Mouse (Mus musculus) embryo, embryonic 10 days (tissue): ENCODE data around the gene Cnot11.

Experiments used
- DNase-seq: peaks from one replicate; pipeline ENCODE4 v3.0.0-alpha.2; 2015; ENCODE audit warnings: low spot score

The Cnot11 gene

GRCm38 (mm10) chr1:39535515-39536311, 921 bp downstream of the Cnot11 start:
- DNase-seq: peak; percentile 100

GRCm38 (mm10) chr1:39536701-39537100, 1.9 kb downstream of the Cnot11 start:
- no peak for DNase-seq

- DNase-seq: no peak
Measured at GRCm38 (mm10) chr1:39537631-39538380, 3.0 kb downstream of the Cnot11 start.

- DNase-seq: no peak
Measured at GRCm38 (mm10) chr1:39540592-39540991, 5.8 kb downstream of the Cnot11 start.

- DNase-seq: no peak
Measured at GRCm38 (mm10) chr1:39545589-39545988, 10.8 kb downstream of the Cnot11 start.

GRCm38 (mm10) chr1:39546160-39546866, 11.5 kb downstream of the Cnot11 start:
- no peak for DNase-seq

GRCm38 (mm10) chr1:39547238-39547637, 12.4 kb downstream of the Cnot11 start:
- DNase-seq: peak; percentile 46

GRCm38 (mm10) chr1:39549831-39550230, 15.0 kb downstream of the Cnot11 start:
- DNase-seq: no peak

- DNase-seq: no peak
Measured at GRCm38 (mm10) chr1:39555556-39556415, 21.0 kb downstream of the Cnot11 start.

GRCm38 (mm10) chr1:39559009-39559408, 24.2 kb downstream of the Cnot11 start:
- no peak for DNase-seq

- no peak for DNase-seq
Measured at GRCm38 (mm10) chr1:39561920-39562319, 27.1 kb downstream of the Cnot11 start.

- DNase-seq: no peak
Measured at GRCm38 (mm10) chr1:39563161-39563560, 28.4 kb downstream of the Cnot11 start.

GRCm38 (mm10) chr1:39564603-39565002, 29.8 kb downstream of the Cnot11 start:
- peak; percentile 59 for DNase-seq

GRCm38 (mm10) chr1:39568079-39568478, 33.3 kb downstream of the Cnot11 start:
- DNase-seq: no peak

GRCm38 (mm10) chr1:39571653-39572052, 36.9 kb downstream of the Cnot11 start:
- DNase-seq: no peak

- no peak for DNase-seq
Measured at GRCm38 (mm10) chr1:39573890-39574289, 39.1 kb downstream of the Cnot11 start.

- DNase-seq: no peak
Measured at GRCm38 (mm10) chr1:39575778-39576375, 41.1 kb downstream of the Cnot11 start.

GRCm38 (mm10) chr1:39576431-39577243, 41.8 kb downstream of the Cnot11 start:
- DNase-seq: peak; percentile 57

GRCm38 (mm10) chr1:39577253-39577705, 42.5 kb downstream of the Cnot11 start, which contains the start of gene Rnf149:
Gene Rnf149 (minus strand): TSS chr1:39577405.
- peak; percentile 94 for DNase-seq

GRCm38 (mm10) chr1:39578446-39578845, 43.7 kb downstream of the Cnot11 start:
- no peak for DNase-seq
